Mouse (Mus musculus): ENCODE measurements at regions not wholly inside any gene's neighbourhood (a gene's known extent, or its start where the extent isn't known, plus 50 kb on each side); places are given as distances from the start of the nearest gene placed in this dataset.

DNA sequence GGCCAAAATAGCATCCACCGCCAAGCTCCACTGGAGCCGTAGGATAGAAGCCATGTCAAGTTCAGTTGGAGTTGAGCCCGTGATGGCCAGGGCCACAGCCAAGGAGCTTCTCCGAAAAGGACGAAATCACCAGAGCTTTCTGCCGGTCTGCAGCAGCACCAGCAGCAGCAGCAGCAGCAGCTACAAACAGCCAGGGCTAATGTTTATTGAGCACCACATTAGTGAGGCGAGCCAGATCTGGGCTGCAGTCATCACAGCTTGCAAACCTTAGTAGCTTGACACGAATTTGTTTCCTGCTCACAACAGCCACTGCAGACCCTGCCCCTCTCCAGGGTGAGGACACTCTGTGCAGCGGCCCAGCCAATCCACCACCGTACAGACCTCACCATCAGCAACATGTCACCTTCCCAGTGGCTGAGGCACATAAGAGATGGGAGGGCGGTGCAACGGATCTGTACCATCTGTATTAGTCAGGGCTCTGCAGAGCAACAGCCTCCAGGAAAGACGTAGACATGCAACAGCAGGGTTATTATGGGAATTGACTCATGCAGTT is 222.5 kb upstream of the Zmiz1 start:
- ATAC-seq = no peak

DNA sequence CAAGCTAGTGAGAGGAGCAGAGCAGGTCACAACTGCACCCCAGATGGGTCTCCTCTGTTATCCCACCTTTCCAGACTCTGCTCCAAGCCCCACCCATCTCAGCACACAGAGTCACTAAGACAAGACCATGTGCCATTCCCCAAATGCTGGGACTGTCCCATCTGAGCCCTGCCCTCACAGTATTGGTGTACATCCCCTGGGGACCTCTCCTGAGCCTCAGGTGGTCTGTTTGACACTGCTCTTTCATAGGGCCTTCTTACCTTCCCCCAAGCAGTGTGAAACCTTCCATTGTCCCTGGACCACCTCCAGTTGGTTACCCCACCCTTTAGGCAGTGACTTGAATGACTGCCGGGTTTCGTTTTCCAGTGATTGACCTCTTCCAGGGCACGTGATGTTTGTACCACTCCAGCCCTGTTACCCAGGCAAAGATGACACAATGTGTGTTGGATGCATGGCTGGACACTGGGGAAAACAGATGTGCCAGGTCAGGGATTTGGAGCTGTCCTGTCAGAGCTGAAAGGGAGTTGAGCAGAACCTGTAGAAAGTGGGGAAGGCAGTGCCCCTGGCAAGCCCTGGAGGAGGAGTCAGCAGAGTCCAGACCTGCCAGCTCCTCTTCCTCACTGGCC is 219.5 kb upstream of the Zmiz1 start:
- ATAC-seq = no peak

DNA sequence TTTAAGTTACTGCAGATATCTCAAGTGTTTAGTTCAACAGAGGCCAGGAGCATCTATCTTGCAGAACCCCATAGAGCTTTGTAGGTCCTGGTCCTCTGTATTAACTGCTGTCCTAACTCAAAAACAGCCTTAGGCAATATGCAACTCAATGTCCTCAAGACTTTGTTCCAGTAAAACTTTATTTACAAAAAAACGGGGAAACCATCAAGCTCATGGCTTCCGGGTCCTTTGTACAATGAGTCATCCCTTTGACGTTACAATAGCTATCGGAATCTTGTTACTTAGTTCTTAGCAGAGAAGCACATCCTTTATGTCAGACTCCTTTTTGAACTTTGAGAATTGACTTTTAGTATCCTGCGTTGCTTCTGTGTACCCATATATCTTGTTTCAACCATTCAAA is 216.2 kb upstream of the Zmiz1 start:
- no peak for ATAC-seq

DNA sequence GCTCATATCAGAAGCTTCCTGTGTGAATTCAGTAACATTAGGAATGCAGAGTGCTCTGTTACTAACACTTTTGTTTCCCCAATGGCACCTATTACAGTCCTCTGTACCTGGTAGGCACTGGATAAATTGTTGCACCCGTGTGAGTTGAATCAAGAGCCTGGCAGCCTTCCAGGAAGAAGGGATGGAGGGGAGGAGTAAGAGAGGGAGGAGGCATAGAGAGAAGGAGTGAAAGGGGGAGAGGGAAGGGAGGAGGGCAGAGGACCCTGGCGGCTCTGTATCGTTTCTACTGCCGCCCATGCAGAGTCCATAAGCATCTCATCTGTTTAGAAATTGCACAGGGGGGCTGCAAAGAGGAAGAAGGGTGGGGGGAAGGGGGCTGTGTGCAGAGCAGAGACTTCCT is 215.7 kb upstream of the Zmiz1 start:
- ATAC-seq = no peak

DNA sequence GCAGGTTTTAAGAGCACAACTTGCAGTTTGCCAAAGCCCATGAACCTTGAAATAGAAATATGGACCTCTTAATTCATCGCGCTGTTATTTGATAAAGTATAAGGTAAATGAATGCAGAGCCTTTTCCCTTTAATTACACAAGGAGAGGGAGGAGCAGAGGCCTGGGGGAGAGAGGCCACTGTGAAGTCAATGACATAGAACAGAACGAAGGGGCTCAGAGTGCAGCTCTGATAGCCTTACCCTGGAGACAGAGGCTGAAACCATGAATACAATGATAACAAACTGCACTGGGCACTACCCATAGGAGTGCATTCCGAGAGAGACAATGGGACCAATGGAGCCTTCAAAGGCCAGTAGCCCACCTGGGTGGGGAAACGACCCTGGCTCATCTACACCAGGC is 215.3 kb upstream of the Zmiz1 start:
- ATAC-seq = no peak

DNA sequence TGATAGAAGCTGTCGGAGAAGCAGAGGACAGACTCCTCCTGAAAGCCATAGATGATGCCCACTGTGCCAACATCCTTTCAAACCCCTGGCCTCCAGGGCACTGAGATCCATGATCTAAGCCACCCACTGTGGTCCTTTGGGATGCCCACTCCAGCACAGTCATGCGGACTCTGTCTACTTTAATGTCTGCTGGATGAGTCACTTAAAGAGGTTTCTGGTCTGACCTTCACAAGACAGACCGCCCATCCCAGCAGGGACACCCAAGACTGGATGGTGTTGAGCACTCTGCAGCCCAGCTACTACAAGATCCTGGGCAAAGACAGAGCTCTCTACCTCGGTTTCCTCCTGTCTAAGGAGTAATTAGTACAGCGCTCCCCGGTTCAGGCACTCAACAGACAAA is 214.1 kb upstream of the Zmiz1 start:
- no peak for ATAC-seq

DNA sequence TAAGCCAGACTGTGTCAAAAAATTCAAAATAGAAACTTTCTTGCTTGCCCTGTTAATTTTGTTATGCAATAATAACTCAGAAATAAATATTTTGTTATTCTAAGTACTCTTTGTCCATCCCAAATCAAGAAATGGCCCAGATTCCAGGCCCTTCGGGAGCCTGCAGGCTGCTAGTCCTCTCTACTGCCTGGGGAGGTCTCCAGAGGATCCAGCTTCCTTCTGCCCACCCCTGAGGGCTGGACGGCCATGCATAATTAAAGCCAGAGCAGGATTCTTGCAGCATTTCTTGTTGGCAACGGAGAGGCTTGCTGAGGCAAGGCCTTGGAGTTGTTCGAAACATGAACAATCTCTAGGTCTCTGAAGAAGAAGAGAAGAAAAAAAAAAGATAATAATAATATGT is 213.3 kb upstream of the Zmiz1 start:
- ATAC-seq = no peak

DNA sequence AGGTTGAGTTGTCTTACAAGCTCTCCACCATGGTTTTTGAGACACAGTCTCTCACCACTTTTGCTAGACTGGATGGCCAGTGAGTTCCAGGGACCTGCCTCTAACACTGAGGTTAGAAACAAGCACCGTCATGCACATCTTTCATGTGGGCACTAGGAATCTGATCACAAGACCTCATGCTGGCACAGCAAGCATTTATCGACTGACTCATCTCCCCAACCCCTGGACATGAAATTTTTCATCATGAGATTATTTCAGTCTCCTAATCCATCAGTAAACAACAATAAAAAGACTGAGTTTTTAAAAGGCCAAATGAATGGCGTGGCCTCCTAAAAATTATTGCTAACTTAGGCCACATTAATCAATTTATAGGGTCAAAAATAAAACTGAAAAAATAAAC is 210.0 kb upstream of the Zmiz1 start:
- no peak for ATAC-seq

DNA sequence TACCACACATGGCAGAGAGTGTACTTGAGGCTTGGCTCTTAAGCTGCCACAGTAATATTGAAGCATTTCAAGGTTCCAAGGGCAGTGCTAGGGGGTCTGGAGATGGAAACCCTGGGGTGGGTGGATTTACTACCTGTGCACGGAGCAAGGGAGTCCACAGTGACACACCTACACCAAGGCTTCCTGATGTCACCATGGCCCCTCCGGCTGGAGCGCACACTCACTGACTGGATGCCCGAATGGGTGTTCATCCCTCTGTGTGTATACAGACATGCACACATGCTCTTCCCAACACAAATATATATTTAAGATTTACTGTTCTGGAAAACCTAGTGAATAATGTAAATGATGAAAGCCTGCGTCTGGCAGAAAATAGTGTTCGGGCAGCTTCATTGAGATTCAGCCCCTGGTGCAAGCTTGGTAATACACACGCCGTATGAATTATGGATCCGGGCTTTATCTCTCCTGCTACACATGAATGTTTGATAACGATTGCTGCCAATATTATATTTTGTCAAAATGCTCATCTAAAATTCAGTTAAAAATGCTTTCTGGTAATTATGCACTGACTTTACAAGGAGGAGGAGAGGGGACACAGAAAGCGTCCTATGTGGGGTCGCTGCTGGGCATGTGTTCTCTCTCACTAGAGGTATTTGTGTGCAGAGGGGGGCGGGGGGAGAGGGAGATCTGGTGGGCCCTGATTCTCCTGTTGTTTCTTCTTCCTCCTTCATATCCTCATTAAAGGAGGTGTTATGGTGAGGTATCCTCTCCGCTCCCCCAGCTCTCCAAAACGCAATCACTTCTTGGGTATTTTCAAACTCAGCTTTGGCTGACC is 205.8 kb upstream of the Zmiz1 start:
- no peak for ATAC-seq

DNA sequence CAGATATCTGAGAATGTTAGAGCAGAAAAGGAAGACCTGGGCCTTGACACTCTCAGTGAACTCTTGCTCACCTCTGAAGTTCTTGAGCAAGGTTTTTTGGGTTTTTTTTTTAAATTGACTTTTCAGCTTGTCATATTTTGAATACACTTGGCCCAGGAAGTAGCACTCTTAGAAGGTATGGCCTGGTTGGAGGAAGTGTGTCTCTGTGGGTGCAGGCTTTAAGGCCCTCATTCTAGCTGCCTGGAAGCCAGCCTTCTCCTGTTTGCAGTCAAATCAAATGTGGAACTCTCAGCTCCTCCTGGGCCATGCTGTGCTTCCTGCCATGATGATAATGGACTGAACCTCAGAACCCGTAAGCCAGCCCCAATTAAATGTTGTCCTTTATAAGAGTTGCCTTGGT is 195.9 kb upstream of the Zmiz1 start:
- ATAC-seq = no peak

DNA sequence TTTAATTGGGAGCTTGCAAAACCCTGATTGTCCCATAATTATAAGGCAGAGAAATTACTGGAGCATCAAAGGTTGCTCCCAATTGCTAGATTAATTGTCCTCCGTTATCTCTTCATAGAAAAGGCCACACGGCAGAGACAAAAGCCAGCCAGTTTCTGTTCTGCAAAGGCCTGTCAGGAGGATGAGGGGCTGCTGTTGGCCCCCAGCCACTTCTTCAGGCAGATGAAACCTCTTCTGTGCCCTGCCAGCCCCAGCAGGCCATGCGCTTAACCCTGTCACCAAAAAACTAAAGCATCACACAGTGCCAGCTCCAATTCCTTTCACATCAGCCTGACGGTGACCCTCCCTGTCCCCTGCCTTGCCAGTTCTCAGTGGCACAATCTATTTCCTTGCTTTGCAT is 192.1 kb upstream of the Zmiz1 start:
- ATAC-seq = no peak

DNA sequence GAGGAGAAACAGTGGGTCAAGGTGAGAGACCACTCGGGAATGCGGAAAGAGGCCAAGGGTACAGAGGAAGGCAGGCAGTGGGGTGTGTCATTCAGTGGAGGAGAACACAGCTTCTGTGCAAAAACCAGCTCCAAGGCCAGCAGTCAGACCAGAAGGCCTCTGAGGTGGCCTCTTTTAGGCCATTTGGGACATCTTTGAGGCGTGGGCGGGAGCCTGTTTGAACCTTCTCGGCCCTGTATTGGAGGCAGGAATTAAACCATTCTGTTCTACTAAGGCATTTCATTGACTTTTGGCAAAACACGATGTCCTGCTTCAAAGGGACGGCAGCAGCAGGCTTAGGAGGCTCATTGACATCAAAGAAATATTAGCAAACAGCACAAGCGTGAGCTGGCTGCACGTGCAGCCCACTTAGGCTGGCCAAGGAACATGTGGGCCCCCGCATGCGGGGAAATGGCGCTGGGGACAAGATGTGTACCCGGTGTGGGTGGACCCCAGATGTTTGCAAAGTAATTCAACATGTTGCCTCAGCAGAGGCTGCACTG is 190.8 kb upstream of the Zmiz1 start:
- no peak for ATAC-seq

DNA sequence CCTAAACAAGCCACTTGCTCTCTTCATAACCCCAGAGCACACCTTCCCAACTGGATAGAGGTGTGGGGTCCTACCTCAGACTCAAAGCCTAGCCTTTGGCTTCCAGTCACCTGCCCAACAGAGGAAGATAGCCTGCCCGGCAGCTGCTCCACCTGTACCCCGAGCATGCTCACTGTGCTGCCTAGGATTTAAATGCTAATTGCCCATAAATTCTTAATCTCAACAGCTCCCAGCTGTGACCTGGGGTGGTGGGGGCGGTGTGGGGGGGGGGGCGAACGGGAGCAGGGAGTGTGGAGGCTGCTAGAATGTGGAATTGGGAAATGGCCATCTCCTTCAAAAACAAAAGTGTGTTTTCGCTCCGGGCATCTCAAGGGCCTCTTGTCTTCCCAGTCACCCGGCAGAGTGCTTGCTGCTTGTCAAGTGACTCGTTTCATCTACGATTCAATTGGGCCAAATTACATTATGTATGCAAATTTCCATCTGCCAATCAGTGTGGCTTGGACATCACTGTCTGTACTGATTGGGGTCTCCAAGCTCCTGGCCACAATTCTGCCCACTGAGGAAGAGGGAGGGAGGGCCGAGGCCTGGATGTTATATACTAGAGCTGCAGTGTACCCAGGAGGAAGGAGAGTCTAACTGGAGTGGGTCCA is 188.6 kb upstream of the Zmiz1 start:
- no peak for ATAC-seq

DNA sequence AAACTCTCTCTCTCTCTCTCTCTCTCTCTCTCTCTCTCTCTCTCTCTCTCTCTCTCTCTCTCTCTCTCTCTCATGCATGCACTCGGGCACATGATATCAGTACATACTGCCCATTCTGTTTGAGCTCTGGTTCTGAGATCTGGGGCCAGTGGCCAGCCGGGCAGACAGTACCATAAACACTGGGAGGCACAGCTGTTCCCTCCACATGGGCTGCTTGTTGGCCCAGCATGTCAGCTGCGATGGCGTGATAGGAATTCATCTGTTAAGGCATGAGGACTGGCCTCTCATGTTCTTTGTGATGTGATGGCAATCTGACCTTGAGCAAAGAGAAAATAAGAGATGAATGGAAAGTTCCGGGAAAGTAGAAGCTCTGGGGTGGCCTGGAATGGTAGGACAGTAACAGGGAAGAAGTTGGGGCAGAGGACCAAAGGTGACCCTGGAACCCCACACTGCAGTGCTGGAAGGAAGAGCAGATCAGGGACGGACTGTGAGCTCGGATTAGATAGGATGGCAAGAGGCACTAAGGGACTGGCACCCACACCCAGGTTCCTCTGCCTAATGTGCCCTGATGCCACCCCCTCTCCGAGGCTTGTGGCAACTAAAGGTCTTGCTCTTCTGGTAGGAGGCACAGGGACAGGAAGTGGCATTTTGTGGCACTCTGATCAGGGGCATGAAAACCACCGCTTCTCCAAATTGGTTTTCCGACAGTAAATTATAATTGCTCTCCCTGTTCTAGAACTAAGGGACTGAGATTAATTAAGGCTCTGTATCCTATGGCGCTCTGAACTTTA is 186.4 kb upstream of the Zmiz1 start:
- no peak for ATAC-seq

DNA sequence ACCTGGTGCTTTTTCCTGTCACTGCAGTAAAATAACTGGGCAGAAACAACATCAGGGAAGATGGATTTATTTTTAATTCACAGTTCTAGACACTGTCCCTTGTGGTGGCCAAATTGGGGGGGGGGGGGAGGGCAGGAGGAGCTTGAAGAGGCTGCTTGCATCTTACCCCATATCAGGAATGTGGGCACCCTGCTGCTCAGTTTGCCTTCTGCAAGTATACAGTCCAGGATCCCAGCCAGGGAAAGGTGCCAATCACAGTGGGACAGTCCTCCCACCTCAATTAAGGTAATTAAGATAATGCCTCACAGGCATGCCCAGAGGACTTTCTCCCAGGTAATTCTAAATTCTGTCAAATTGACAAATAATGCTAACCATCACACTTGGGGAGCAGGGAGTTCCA is 179.2 kb upstream of the Zmiz1 start:
- ATAC-seq = no peak

DNA sequence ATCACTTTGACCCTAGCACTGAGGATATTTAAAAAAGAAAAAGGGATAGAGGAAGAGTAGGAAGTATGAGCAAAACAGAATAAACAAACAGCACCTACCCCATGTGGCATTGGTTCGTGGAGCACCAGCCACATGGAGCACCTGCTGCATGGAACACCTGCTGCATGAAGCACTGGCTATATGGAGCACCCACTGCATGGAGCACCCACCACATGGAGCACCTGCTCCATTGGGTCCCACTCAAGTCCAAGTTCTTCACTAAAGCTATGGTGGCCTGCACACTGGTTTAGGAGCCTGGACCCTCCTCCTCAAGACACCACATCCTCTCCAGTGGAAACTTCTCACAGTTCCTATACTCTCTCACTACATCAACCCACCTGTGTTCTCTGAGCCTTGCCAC is 166.4 kb upstream of the Zmiz1 start:
- ATAC-seq = no peak

DNA sequence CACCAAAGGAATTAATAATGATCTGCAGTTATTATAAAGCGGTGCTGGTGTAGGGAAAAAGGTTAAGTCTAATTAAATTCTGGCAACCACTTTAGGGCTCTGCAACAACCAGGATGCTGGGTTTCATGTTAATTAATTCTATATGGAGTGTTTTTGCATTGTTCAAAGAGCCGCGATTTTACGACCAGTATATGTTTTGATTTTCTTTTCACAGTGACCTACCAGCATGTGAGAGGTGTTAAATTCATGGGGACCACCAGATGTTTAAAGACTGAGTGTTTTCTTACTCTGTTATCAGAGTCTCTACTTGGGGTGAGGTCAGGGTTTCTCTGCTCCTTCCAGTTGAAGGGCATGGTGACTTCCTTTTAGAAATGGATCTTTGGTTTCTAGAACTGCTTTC is 164.8 kb upstream of the Zmiz1 start:
- ATAC-seq = no peak

DNA sequence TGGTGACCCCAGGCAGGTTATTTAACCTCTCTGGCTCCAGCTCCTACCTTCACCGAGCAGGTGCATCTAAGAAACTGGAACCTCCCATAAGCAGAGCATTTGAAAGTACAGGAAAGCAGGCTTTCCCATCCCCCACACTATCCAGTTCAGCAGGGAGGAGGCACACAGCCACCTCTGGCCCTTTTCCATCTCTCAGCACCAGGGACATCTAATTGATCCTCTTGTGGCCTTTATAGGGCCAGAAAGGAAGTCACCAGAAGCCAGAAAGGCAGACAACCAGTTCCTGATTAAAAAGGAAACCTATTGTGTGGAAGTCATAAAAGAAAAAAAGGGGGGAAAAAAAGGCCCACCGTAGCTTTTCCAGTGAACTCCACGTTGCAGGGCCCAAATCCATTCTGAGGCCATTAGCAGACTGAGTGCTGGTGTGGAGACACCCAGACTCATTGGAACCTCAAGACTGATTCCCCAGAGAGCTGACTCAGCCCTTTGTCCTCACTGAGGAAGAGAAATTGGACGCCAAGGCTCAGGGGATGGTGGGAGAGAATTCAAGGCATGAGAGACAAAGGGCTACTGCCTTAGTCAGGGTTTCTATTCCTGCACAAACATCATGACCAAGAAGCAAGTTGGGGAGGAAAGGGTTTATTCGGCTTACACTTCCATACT is 163.2 kb upstream of the Zmiz1 start:
- ATAC-seq = no peak

DNA sequence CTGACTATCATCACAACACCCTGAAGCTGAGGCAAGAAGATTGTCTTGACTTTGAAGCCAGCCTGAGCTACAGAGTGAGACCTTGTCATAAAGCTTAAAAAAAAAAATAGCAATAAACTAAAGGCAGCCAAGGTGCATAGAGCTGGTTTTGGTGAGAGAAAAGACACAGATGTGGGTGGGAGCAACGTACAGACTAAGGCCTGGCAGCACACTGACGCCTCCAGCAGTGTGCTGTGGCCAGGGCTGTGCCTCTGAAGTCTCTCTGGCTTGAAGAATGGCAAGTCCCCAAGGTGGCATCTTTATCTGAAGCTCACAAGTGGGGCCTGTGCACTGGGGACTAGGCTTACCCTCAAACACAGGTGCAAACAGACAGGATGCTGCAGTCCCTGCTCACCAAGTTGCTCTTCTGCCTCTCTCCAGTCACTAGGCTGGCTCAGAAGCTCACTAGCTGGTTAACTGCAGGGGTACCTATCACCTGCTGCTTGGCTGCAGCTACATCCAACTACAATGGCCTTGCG is 159.3 kb upstream of the Zmiz1 start:
- no peak for ATAC-seq

DNA sequence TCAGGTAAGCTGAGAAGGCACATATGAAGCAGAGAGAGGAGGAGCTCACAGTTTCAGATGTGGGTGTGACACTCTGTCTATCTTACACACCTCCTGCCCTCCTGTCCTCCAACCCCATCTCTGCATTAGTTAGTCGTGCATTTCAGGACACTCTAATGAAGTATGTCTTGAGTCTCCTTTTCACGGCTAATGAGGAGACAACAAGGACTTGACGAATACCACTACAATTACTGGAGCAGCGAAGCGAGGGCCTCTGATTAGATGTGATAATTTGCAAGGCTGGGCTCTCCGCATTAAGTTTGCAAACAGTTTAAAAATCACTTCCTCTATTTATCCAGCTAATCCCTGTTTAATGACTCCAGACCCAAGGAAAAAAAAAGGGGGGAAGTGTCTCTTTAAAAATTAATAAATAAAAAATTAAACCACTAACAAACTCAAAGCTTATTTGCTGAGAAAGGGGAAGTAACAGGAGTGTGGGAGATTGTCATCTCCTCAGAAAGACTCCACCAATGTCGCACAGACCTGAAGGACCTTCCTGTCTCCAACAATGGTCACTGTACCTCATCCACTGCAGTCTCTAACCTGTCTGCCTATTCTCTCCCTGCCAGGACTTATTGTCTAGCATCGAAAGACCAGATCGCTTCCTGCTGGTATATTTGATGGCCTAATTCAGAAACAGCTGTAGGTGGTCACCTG is 157.5 kb upstream of the Zmiz1 start:
- ATAC-seq = no peak

DNA sequence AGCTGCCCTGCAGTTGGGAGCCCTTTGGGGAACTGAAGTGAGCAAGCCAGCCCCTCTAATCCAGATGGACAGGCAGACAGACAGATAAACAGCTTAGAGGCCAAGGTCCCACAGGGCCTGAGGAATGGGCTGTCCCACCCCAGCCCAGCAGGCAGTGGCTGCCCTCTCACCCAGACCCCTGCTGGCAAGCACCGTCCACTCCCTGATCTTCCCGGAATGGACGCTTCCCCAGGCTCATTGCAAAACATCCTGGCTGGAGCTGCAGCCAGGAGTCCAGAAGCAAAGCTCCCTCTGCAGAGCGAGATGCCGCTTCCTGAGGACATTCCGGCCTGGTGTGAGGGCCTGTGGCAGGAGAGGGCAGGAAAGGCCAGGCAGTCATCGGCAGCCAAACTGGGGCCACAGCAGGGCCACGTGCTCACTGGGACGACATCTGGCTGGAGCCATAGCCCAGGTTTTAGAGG is 154.6 kb upstream of the Zmiz1 start:
- no peak for ATAC-seq
